Mouse (Mus musculus) hindbrain, embryonic 12.5 days (tissue): ENCODE results near the gene Pitpnb. TPM values are rescaled to one million over a fixed set of nuclear protein-coding genes. Genes with fewer than 3 reads are reported as not detected.

Source experiments
- ATAC-seq: fragments of 200-750 bp; cut with Nextera tagmentation; 2 replicates; pipeline ENCODE4 v1.8.0; 2017; ENCODE audit warnings: moderate TSS enrichment; ENCODE audit not compliant: low FRiP score
- H3K27ac ChIP-seq: fragments of 300-500 bp; sonication (generic); 2 replicates; pipeline ENCODE4 v1.5.1; 2016; ENCODE audit warnings: mild to moderate bottlenecking
- H3K27me3 ChIP-seq: fragments of 300-500 bp; sonication (generic); 2 replicates; pipeline ENCODE4 v1.6.1; 2016; ENCODE audit warnings: mild to moderate bottlenecking
- H3K36me3 ChIP-seq: fragments of 300-500 bp; sonication (generic); 2 replicates; pipeline ENCODE4 v1.6.1; 2016; ENCODE audit warnings: mild to moderate bottlenecking
- H3K4me1 ChIP-seq: fragments of 300-500 bp; sonication (generic); 2 replicates; pipeline ENCODE4 v1.6.1; 2016
- H3K4me2 ChIP-seq: fragments of 300-500 bp; sonication (generic); replicated peaks from 2 replicates; pipeline ENCODE4 v1.6.1; 2016; ENCODE audit warnings: mild to moderate bottlenecking
- H3K4me3 ChIP-seq: fragments of 300-500 bp; sonication (generic); 2 replicates; pipeline ENCODE4 v1.5.1; 2016; ENCODE audit warnings: mild to moderate bottlenecking
- H3K9ac ChIP-seq: fragments of 300-500 bp; sonication (generic); 2 replicates; pipeline ENCODE4 v1.6.1; 2016; ENCODE audit warnings: mild to moderate bottlenecking, moderate library complexity
- H3K9me3 ChIP-seq: fragments of 300-500 bp; sonication (generic); replicated peaks from 2 replicates; pipeline ENCODE4 v1.6.1; 2016; ENCODE audit warnings: mild to moderate bottlenecking
- WGBS: fragments of 180-500 bp; shearing (Covaris S2); methylation state at CpG from one replicate; pipeline ENCODE4 v1.1.7; 2016; 5-methylcytosine and 5-hydroxymethylcytosine counted together
- polyA plus RNA-seq: library from polyadenylated mRNA; unstranded; fragments of >200 nt; fragmentation: Nextera tagmentation; extraction: Ambion mirVana; gene quantifications from 2 replicates; pipeline ENCODE4 v1.2.1, GENCODE M21; 2016

Gene Pitpnb
- polyA plus RNA-seq, 1 experiment from 2014 or later: 100 TPM

- H3K27ac ChIP-seq: no peak overlapping the region
- peaks cover 26% of the 10 kb centered on the region for H3K36me3 ChIP-seq
- H3K9ac ChIP-seq: no peak overlapping the region
- H3K4me2 ChIP-seq: no peak overlapping the region
- no peaks in the 10 kb centered on the region for H3K9me3 ChIP-seq
- no peak for ATAC-seq
- no peaks in the 10 kb centered on the region for H3K27me3 ChIP-seq
- H3K4me1 ChIP-seq: peaks cover 33% of the 10 kb centered on the region
- no peak overlapping the region for H3K4me3 ChIP-seq
- WGBS: 81% methylated on average over 10 of the region's 10 CpGs
These were observed 60.3 kb downstream of the Pitpnb start for GRCm38 (mm10) chr5:111390911-111391310.

GRCm38 (mm10) chr5:111391485-111391884 lies 60.9 kb downstream of the Pitpnb start:
- H3K9me3 ChIP-seq: no peaks in the 10 kb centered on the region
- H3K4me1 ChIP-seq: peaks cover 35% of the 10 kb centered on the region
- no peak overlapping the region for H3K9ac ChIP-seq
- no peak overlapping the region for H3K4me2 ChIP-seq
- H3K27ac ChIP-seq: no peak overlapping the region
- H3K4me3 ChIP-seq: no peak overlapping the region
- 85% methylated on average over 6 of the region's 6 CpGs for WGBS
- peaks cover 22% of the 10 kb centered on the region for H3K36me3 ChIP-seq
- ATAC-seq: no peak
- no peaks in the 10 kb centered on the region for H3K27me3 ChIP-seq

GRCm38 (mm10) chr5:111393346-111394197 lies 63.0 kb downstream of the Pitpnb start:
- Histone ChIP-seq H3K27me3 (peaks cover 4% of the 10 kb centered on the region; the same call in 1 of the 2 replicates), H3K4me2 (peak overlapping the region; percentile 48), H3K27ac (peak overlapping the region; percentile 80), H3K4me3 (no peak overlapping the region), H3K9ac (no peak overlapping the region), H3K36me3 (peaks cover 5% of the 10 kb centered on the region; the same call in 1 of the 2 replicates), H3K4me1 (peaks cover 46% of the 10 kb centered on the region), H3K9me3 (no peaks in the 10 kb centered on the region)
- ATAC-seq: peak; percentile 84
- 7% methylated on average over 17 of the region's 17 CpGs for WGBS

- Histone ChIP-seq H3K27me3 (peaks cover 4% of the 10 kb centered on the region; the same call in 1 of the 2 replicates), H3K36me3 (no peaks in the 10 kb centered on the region), H3K4me2 (peak overlapping the region; percentile 48), H3K9ac (no peak overlapping the region), H3K4me1 (peaks cover 48% of the 10 kb centered on the region), H3K4me3 (no peak overlapping the region), H3K9me3 (no peaks in the 10 kb centered on the region), H3K27ac (peak overlapping the region; percentile 80)
- peak; percentile 18 for ATAC-seq
- WGBS: 12% methylated on average over 15 of the region's 15 CpGs
These were observed 63.9 kb downstream of the Pitpnb start for GRCm38 (mm10) chr5:111394198-111395053.

GRCm38 (mm10) chr5:111395771-111396170 lies 65.2 kb downstream of the Pitpnb start:
- H3K4me3 ChIP-seq: no peak overlapping the region
- no peak for ATAC-seq
- peaks cover 4% of the 10 kb centered on the region; the same call in 1 of the 2 replicates for H3K27me3 ChIP-seq
- 50% methylated on average over 10 of the region's 10 CpGs for WGBS
- H3K27ac ChIP-seq: peak overlapping the region; percentile 24; the same call in 1 of the 2 replicates
- H3K9ac ChIP-seq: no peak overlapping the region
- H3K9me3 ChIP-seq: no peaks in the 10 kb centered on the region
- no peak overlapping the region for H3K4me2 ChIP-seq
- no peaks in the 10 kb centered on the region for H3K36me3 ChIP-seq
- H3K4me1 ChIP-seq: peaks cover 48% of the 10 kb centered on the region

GRCm38 (mm10) chr5:111396199-111396598 lies 65.6 kb downstream of the Pitpnb start:
- WGBS: 72% methylated on average over 4 of the region's 4 CpGs
- no peaks in the 10 kb centered on the region for H3K36me3 ChIP-seq
- ATAC-seq: no peak
- peak overlapping the region; percentile 24; the same call in 1 of the 2 replicates for H3K27ac ChIP-seq
- H3K4me2 ChIP-seq: no peak overlapping the region
- H3K9ac ChIP-seq: no peak overlapping the region
- no peak overlapping the region for H3K4me3 ChIP-seq
- peaks cover 48% of the 10 kb centered on the region for H3K4me1 ChIP-seq
- peaks cover 4% of the 10 kb centered on the region; the same call in 1 of the 2 replicates for H3K27me3 ChIP-seq
- no peaks in the 10 kb centered on the region for H3K9me3 ChIP-seq

- no peak overlapping the region for H3K4me2 ChIP-seq
- no peaks in the 10 kb centered on the region for H3K36me3 ChIP-seq
- H3K4me1 ChIP-seq: peaks cover 42% of the 10 kb centered on the region
- no peak overlapping the region for H3K4me3 ChIP-seq
- H3K9ac ChIP-seq: no peak overlapping the region
- H3K9me3 ChIP-seq: no peaks in the 10 kb centered on the region
- peaks cover 4% of the 10 kb centered on the region; the same call in 1 of the 2 replicates for H3K27me3 ChIP-seq
- ATAC-seq: no peak
- H3K27ac ChIP-seq: no peak overlapping the region
- WGBS: 50% methylated on average over 4 of the region's 4 CpGs
These were observed 67.9 kb downstream of the Pitpnb start for GRCm38 (mm10) chr5:111398471-111398870.

GRCm38 (mm10) chr5:111399271-111399670 lies 68.7 kb downstream of the Pitpnb start:
- Histone ChIP-seq H3K36me3 (no peaks in the 10 kb centered on the region), H3K27me3 (peaks cover 4% of the 10 kb centered on the region; the same call in 1 of the 2 replicates), H3K4me2 (no peak overlapping the region), H3K4me3 (no peak overlapping the region), H3K4me1 (peaks cover 34% of the 10 kb centered on the region), H3K9ac (no peak overlapping the region), H3K27ac (no peak overlapping the region), H3K9me3 (no peaks in the 10 kb centered on the region)
- ATAC-seq: no peak
- 78% methylated on average over 4 of the region's 4 CpGs for WGBS

GRCm38 (mm10) chr5:111401879-111402650 lies 71.5 kb downstream of the Pitpnb start:
- H3K9ac ChIP-seq: no peak overlapping the region
- no peak overlapping the region for H3K4me3 ChIP-seq
- H3K4me1 ChIP-seq: peaks cover 13% of the 10 kb centered on the region
- no peak overlapping the region for H3K27ac ChIP-seq
- no peak for ATAC-seq
- 67% methylated on average over 19 of the region's 19 CpGs for WGBS
- H3K36me3 ChIP-seq: no peaks in the 10 kb centered on the region
- H3K9me3 ChIP-seq: no peaks in the 10 kb centered on the region
- H3K27me3 ChIP-seq: peaks cover 2% of the 10 kb centered on the region; the same call in 1 of the 2 replicates
- no peak overlapping the region for H3K4me2 ChIP-seq

GRCm38 (mm10) chr5:111402651-111402996 lies 72.1 kb downstream of the Pitpnb start:
- 86% methylated on average over 6 of the region's 6 CpGs for WGBS
- Histone ChIP-seq H3K4me3 (no peak overlapping the region), H3K9ac (no peak overlapping the region), H3K27me3 (no peaks in the 10 kb centered on the region), H3K36me3 (no peaks in the 10 kb centered on the region), H3K27ac (no peak overlapping the region), H3K9me3 (no peaks in the 10 kb centered on the region), H3K4me1 (peaks cover 13% of the 10 kb centered on the region), H3K4me2 (no peak overlapping the region)
- no peak for ATAC-seq

GRCm38 (mm10) chr5:111404721-111405120 lies 74.2 kb downstream of the Pitpnb start:
- 76% methylated on average over 6 of the region's 6 CpGs for WGBS
- Histone ChIP-seq H3K36me3 (no peaks in the 10 kb centered on the region), H3K4me3 (no peak overlapping the region), H3K27ac (no peak overlapping the region), H3K9ac (no peak overlapping the region), H3K27me3 (0 out of 2 replicates have a peak, but pooled peaks cover under 1% of the 10 kb centered on the region), H3K9me3 (no peaks in the 10 kb centered on the region), H3K4me2 (no peak overlapping the region), H3K4me1 (peaks cover 22% of the 10 kb centered on the region)
- no peak for ATAC-seq
